Mouse (Mus musculus) CD8-positive naive resting alpha-beta T cell, adult 2 months (primary cell): ENCODE data around the gene Smim5.

Experiments
- DNase-seq, 2 experiments: peaks; one replicate each; pipeline ENCODE4 v3.0.0; 2022; ENCODE audit warnings: low read depth in 2 of 2, low spot score in 2 of 2

The Smim5 gene

GRCm38 (mm10) chr11:115920110-115920818, 20.5 kb downstream of the Smim5 start:
- peak in 1 of 2 experiments; percentile 20 for DNase-seq

- DNase-seq = no peak
Observed at GRCm38 (mm10) chr11:115921986-115922385, 22.2 kb downstream of the Smim5 start.

- DNase-seq = no peak
Observed at GRCm38 (mm10) chr11:115929031-115929430, 29.3 kb downstream of the Smim5 start.

GRCm38 (mm10) chr11:115929818-115930217, 30.1 kb downstream of the Smim5 start:
- no peak for DNase-seq

GRCm38 (mm10) chr11:115931235-115931634, 31.5 kb downstream of the Smim5 start:
- DNase-seq = no peak

- DNase-seq = peak; percentile 94 to 97
Observed at GRCm38 (mm10) chr11:115933108-115933746, 33.5 kb downstream of the Smim5 start, which contains the start of the genes Sap30bp and Recql5. Gene Sap30bp (plus strand): TSS chr11:115933282. Gene Recql5 (minus strand): TSS chr11:115933477.

- DNase-seq = no peak
Observed at GRCm38 (mm10) chr11:115933747-115934110, 34.0 kb downstream of the Smim5 start.

GRCm38 (mm10) chr11:115939690-115940329, 40.0 kb downstream of the Smim5 start:
- peak; percentile 57 to 71 for DNase-seq

GRCm38 (mm10) chr11:115941980-115942379, 42.2 kb downstream of the Smim5 start:
- no peak for DNase-seq

GRCm38 (mm10) chr11:115945247-115945646, 45.5 kb downstream of the Smim5 start:
- DNase-seq = no peak

GRCm38 (mm10) chr11:115946221-115946828, 46.6 kb downstream of the Smim5 start:
- no peak for DNase-seq

- DNase-seq = no peak
Observed at GRCm38 (mm10) chr11:115948316-115948715, 48.5 kb downstream of the Smim5 start.

- no peak for DNase-seq
Observed at GRCm38 (mm10) chr11:115950719-115951118, 51.0 kb downstream of the Smim5 start.

GRCm38 (mm10) chr11:115954712-115955111, 54.9 kb downstream of the Smim5 start:
- DNase-seq = no peak

GRCm38 (mm10) chr11:115955195-115955858, 55.6 kb downstream of the Smim5 start:
- DNase-seq = no peak
